Mouse (Mus musculus) neural tube, embryonic 11.5 days (tissue): ENCODE data around the gene Nutm1. TPM values are rescaled to one million over a fixed set of nuclear protein-coding genes. Genes with fewer than 3 reads are reported as not detected.

Experiments
- ATAC-seq: fragments of 200-750 bp; cut with Nextera tagmentation; 2 replicates; pipeline ENCODE4 v1.8.0; 2017; ENCODE audit warnings: moderate number of reproducible peaks, mild to moderate bottlenecking, moderate TSS enrichment, moderate library complexity; ENCODE audit not compliant: insufficient read depth, low FRiP score, low TSS enrichment
- DNase-seq: peaks from one replicate; pipeline ENCODE4 v3.0.0-alpha.2; 2015; ENCODE audit warnings: low spot score
- H3K27ac ChIP-seq: fragments of 300-500 bp; sonication (generic); 2 replicates; pipeline ENCODE4 v1.5.1; 2014; ENCODE audit warnings: low read depth, mild to moderate bottlenecking, low read length
- H3K27me3 ChIP-seq: fragments of 300-500 bp; sonication (generic); 2 replicates; pipeline ENCODE4 v1.6.1; 2014; ENCODE audit warnings: mild to moderate bottlenecking, low read length, mixed read lengths; ENCODE audit not compliant: control insufficient read depth, insufficient read depth
- H3K36me3 ChIP-seq: fragments of 300-500 bp; sonication (generic); 2 replicates; pipeline ENCODE4 v1.6.1; 2014; ENCODE audit warnings: mild to moderate bottlenecking, low read length, moderate library complexity, mixed read lengths; ENCODE audit not compliant: control insufficient read depth, insufficient read depth
- H3K4me1 ChIP-seq: fragments of 300-500 bp; sonication (generic); 2 replicates; pipeline ENCODE4 v1.6.1; 2014; ENCODE audit warnings: low read length, mixed read lengths; ENCODE audit not compliant: control insufficient read depth, insufficient read depth
- H3K4me2 ChIP-seq: fragments of 300-500 bp; sonication (generic); 2 replicates; pipeline ENCODE4 v1.6.1; 2014; ENCODE audit warnings: low read depth, mild to moderate bottlenecking, moderate library complexity
- H3K4me3 ChIP-seq: fragments of 300-500 bp; sonication (generic); 2 replicates; pipeline ENCODE4 v1.5.1; 2014; ENCODE audit warnings: low read depth, low read length
- H3K9ac ChIP-seq: fragments of 300-500 bp; sonication (generic); 2 replicates; pipeline ENCODE4 v1.6.1; 2014; ENCODE audit warnings: mild to moderate bottlenecking, low read length
- H3K9me3 ChIP-seq: fragments of 300-500 bp; sonication (generic); 2 replicates; pipeline ENCODE4 v1.6.1; 2016; ENCODE audit warnings: low read length; ENCODE audit not compliant: control insufficient read depth
- WGBS: fragments of 180-500 bp; shearing (Covaris S2); extraction: QIAGEN DNeasy Blood & Tissue Kit; methylation state at CpG from one replicate; pipeline ENCODE4 v1.1.7; 2014; 5-methylcytosine and 5-hydroxymethylcytosine counted together
- polyA plus RNA-seq: library from polyadenylated mRNA; unstranded; fragments of >200 nt; fragmentation: Nextera tagmentation; extraction: Ambion mirVana; gene quantifications from 2 replicates; pipeline ENCODE4 v1.2.1, GENCODE M21; 2014

The Nutm1 gene
- polyA plus RNA-seq, 1 experiment from 2014 or later: not detected

- 97% methylated on average over 6 of the region's 6 CpGs for WGBS
- no peak for DNase-seq
- Histone ChIP-seq H3K9ac (no peak overlapping the region), H3K4me1 (no peaks in the 10 kb centered on the region), H3K36me3 (no peaks in the 10 kb centered on the region; the same call in 1 of the 2 replicates), H3K27me3 (no peaks in the 10 kb centered on the region), H3K27ac (no peak overlapping the region), H3K4me3 (no peak overlapping the region), H3K4me2 (no peak overlapping the region), H3K9me3 (no peaks in the 10 kb centered on the region)
- ATAC-seq: no peak
These were observed 12.9 kb downstream of the Nutm1 start for GRCm38 (mm10) chr2:112246193-112246592.

GRCm38 (mm10) chr2:112245307-112245706 lies 13.8 kb downstream of the Nutm1 start:
- no peak for DNase-seq
- H3K4me3 ChIP-seq: no peak overlapping the region
- H3K4me1 ChIP-seq: no peaks in the 10 kb centered on the region; the same call in 1 of the 2 replicates
- no peaks in the 10 kb centered on the region for H3K27me3 ChIP-seq
- no peak for ATAC-seq
- H3K9ac ChIP-seq: no peak overlapping the region
- 88% methylated on average over 5 of the region's 5 CpGs for WGBS
- no peaks in the 10 kb centered on the region for H3K9me3 ChIP-seq
- H3K27ac ChIP-seq: no peak overlapping the region
- H3K36me3 ChIP-seq: no peaks in the 10 kb centered on the region; the same call in 1 of the 2 replicates
- no peak overlapping the region for H3K4me2 ChIP-seq

GRCm38 (mm10) chr2:112241787-112242186 lies 17.3 kb downstream of the Nutm1 start:
- no peaks in the 10 kb centered on the region for H3K27me3 ChIP-seq
- no peaks in the 10 kb centered on the region; the same call in 1 of the 2 replicates for H3K4me1 ChIP-seq
- H3K4me3 ChIP-seq: no peak overlapping the region
- no peaks in the 10 kb centered on the region; the same call in 1 of the 2 replicates for H3K36me3 ChIP-seq
- H3K27ac ChIP-seq: no peak overlapping the region
- WGBS: 88% methylated on average over 14 of the region's 14 CpGs
- no peak overlapping the region for H3K9ac ChIP-seq
- ATAC-seq (no peak), DNase-seq (no peak)
- H3K9me3 ChIP-seq: no peaks in the 10 kb centered on the region
- H3K4me2 ChIP-seq: no peak overlapping the region

GRCm38 (mm10) chr2:112239935-112240721 lies 19.0 kb downstream of the Nutm1 start:
- ATAC-seq (peak; percentile 70), DNase-seq (peak; percentile 55)
- H3K4me2 ChIP-seq: peak overlapping the region; percentile 72
- no peaks in the 10 kb centered on the region for H3K27me3 ChIP-seq
- under 1% methylated on average over 27 of the region's 28 CpGs for WGBS
- peak overlapping the region; percentile 84 for H3K9ac ChIP-seq
- no peaks in the 10 kb centered on the region for H3K9me3 ChIP-seq
- H3K36me3 ChIP-seq: no peaks in the 10 kb centered on the region
- peak overlapping the region; percentile 94 for H3K27ac ChIP-seq
- no peaks in the 10 kb centered on the region; the same call in 1 of the 2 replicates for H3K4me1 ChIP-seq
- peak overlapping the region; percentile 61 for H3K4me3 ChIP-seq

GRCm38 (mm10) chr2:112239212-112239934 lies 19.7 kb downstream of the Nutm1 start, which contains the start of gene Lpcat4:
TSS of gene Lpcat4 (plus strand) at chr2:112239468.
- H3K4me2 ChIP-seq: peak within 1 kb of the TSS; percentile 72
- H3K27ac ChIP-seq: peak within 1 kb of the TSS; percentile 94
- ATAC-seq (peak; percentile 89), DNase-seq (peak; percentile 94)
- H3K4me1 ChIP-seq: no peaks in the 10 kb centered on the region; the same call in 1 of the 2 replicates
- H3K9me3 ChIP-seq: no peaks in the 10 kb centered on the region
- no peaks in the 10 kb centered on the region for H3K27me3 ChIP-seq
- no peaks in the 10 kb centered on the region for H3K36me3 ChIP-seq
- under 1% methylated on average over 62 of the region's 94 CpGs for WGBS
- H3K9ac ChIP-seq: peak within 1 kb of the TSS; percentile 84
- peak within 1 kb of the TSS; percentile 61 for H3K4me3 ChIP-seq

- WGBS: 8% methylated on average over 4 of the region's 4 CpGs
- H3K27me3 ChIP-seq: no peaks in the 10 kb centered on the region
- DNase-seq (no peak), ATAC-seq (no peak)
- H3K4me3 ChIP-seq: no peak overlapping the region
- H3K27ac ChIP-seq: no peak overlapping the region
- H3K9me3 ChIP-seq: no peaks in the 10 kb centered on the region
- no peak overlapping the region for H3K4me2 ChIP-seq
- H3K9ac ChIP-seq: no peak overlapping the region
- no peaks in the 10 kb centered on the region; the same call in 1 of the 2 replicates for H3K4me1 ChIP-seq
- H3K36me3 ChIP-seq: no peaks in the 10 kb centered on the region
These were observed 21.1 kb downstream of the Nutm1 start for GRCm38 (mm10) chr2:112238006-112238405.

- DNase-seq: no peak
These were observed 22.5 kb downstream of the Nutm1 start for GRCm38 (mm10) chr2:112236620-112237019.

GRCm38 (mm10) chr2:112232623-112233022 lies 26.5 kb downstream of the Nutm1 start:
- no peaks in the 10 kb centered on the region for H3K9me3 ChIP-seq
- ATAC-seq: no peak
- no peak overlapping the region for H3K4me3 ChIP-seq
- no peak overlapping the region for H3K4me2 ChIP-seq
- no peak for DNase-seq
- H3K27me3 ChIP-seq: no peaks in the 10 kb centered on the region
- H3K9ac ChIP-seq: no peak overlapping the region
- no peaks in the 10 kb centered on the region for H3K36me3 ChIP-seq
- H3K27ac ChIP-seq: no peak overlapping the region
- no peaks in the 10 kb centered on the region for H3K4me1 ChIP-seq
- 95% methylated on average over 1 of the region's 1 CpGs for WGBS

More at GRCm38 (mm10) chr2:112236620-112237019, 22.5 kb downstream of the Nutm1 start:
- no peak overlapping the region for H3K4me3 ChIP-seq
- no peaks in the 10 kb centered on the region for H3K9me3 ChIP-seq
- no peak overlapping the region for H3K9ac ChIP-seq
- WGBS: 79% methylated on average over 2 of the region's 2 CpGs
- H3K4me1 ChIP-seq: no peaks in the 10 kb centered on the region; the same call in 1 of the 2 replicates
- no peaks in the 10 kb centered on the region for H3K36me3 ChIP-seq
- no peak for ATAC-seq
- no peak overlapping the region for H3K4me2 ChIP-seq
- H3K27me3 ChIP-seq: no peaks in the 10 kb centered on the region
- H3K27ac ChIP-seq: no peak overlapping the region
